Mouse (Mus musculus): ENCODE measurements around the gene Gm20517.

DNA sequence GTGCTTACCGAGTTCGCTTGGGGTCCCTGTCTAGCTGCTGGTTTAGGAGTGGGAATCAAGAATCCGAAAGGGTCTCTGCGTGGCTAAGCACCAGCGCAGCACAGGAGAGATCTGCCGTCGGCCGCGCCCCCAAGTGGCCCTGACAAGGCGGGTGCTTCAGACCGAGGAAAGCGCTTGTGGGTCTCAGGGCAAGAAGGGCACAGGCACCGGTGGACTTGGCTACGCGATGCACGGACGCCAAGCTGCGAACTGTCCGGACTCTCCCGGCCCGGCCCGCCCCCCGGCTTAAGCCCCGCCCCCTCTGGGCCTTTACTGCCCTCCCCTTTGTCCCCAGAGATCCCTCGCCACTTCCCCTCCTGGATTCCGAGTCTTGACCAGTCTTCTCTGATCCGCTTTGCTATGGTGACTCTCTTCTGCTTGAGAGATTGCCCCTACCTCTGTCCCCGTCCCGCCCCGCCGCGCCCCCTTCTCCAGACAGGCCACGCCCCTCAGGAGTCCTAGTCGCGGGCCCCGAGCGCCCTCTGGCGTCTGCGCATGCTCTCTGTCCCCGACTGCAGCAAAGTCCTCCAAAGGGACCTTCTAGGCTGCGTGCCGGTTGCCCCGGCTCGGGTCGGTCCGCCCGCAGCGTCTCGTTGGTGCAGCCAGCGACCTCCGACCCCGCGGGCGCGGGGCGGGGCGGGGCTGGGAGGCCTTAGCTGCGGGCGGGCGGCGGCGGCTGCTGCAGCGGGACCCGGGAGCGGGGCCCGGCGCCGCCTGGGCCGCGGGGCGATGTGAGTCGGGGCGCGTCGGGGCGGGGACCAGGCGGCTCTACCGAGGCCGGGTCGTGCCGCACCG, 83.3 kb downstream of the Gm20517 start, which contains the start of gene Prickle4:
- 0 out of 2 replicates have a peak, but pooled peaks have one; percentile 33 for TF ChIP-seq POLR2A (IDR thresholded peaks at IDR 0.05; ENCODE audit: extremely low read depth, insufficient read depth, low read length)
- TF ChIP-seq CTCF (IDR thresholded peaks at IDR 0.05; ENCODE audit: low read depth, low read length): peak; percentile 85

Measured in liver, adult 2 months (tissue).